Mouse (Mus musculus): ENCODE results near the gene Gimap8.
"Not testable (repeated sequence)": the region's sequence is repeated elsewhere in the genome, so short reads cannot be mapped to it uniquely, and the experiment has no call there.

Gene Gimap8

DNA sequence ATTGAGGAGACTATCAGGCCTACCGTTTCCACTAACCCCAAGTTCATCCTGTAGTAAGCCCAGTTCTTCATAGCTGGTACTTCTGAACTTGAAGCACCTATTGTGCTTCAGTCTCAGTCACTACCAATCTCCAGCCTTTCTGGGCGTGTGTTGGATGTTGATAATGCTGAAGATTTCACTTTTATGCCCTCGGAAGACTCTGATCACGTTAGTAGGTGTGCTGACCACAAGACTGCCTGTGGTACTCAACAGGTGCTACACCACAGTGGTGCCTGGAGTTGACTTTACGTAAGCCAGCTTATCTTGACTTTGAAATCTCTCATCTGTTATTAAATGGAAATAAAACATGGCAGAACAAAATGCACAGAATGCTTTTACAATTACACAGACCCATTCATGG is 33.4 kb downstream of the Gimap8 start:
- DNase-seq: no peak

- no peak for DNase-seq
These were observed 34.5 kb downstream of the Gimap8 start for GRCm38 (mm10) chr6:48681472-48682090.

DNA sequence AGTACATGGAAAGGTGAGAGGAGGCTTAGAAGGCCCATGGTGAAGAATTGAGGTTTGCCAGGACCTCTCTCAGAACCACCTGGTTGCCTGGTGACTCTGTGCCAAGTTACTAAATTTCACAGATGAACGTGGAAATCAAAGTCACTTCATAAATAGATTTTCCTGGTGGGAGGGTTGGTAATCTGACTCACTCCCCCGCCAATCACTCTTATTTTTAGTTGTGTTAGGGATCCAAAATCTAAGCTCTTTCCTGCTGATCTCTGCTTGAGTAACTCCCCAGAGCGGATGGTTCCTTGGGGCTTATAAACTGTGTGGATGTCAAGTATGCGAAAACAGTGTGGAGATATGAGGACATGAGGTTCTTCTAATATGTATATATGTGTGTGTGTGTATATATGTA is 35.2 kb downstream of the Gimap8 start:
- DNase-seq: no peak

- DNase-seq: not testable (repeated sequence)
These were observed 36.3 kb downstream of the Gimap8 start for GRCm38 (mm10) chr6:48683263-48683821.

GRCm38 (mm10) chr6:48684319-48684718 is 37.3 kb downstream of the Gimap8 start, which contains the start of gene Gimap4:
Gimap4 (plus strand) TSS chr6:48684549.
- DNase-seq: no peak

DNA sequence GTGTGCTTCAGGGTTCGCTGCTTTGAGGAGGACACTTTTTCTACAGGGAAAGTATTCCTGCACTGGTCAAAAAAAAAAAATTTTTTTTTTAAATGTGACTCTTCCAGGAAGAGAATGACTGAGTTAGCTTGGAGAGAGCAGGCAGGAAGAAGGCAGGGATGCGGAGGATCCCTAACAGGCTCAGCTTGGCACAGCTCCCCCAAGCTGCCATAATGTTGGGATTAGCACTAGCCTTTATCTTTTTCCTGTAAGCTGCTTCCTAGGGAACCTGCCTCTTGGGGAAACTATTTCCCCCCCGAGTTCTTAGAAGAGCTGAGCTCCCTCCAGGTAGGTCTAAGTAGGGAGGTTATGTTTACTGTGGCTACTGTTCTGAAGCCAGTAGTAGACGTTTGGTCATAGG is 37.8 kb downstream of the Gimap8 start:
- DNase-seq: no peak

GRCm38 (mm10) chr6:48685251-48685650 is 38.2 kb downstream of the Gimap8 start:
- no peak for DNase-seq

GRCm38 (mm10) chr6:48685694-48686665 is 38.9 kb downstream of the Gimap8 start:
- no peak for DNase-seq

DNA sequence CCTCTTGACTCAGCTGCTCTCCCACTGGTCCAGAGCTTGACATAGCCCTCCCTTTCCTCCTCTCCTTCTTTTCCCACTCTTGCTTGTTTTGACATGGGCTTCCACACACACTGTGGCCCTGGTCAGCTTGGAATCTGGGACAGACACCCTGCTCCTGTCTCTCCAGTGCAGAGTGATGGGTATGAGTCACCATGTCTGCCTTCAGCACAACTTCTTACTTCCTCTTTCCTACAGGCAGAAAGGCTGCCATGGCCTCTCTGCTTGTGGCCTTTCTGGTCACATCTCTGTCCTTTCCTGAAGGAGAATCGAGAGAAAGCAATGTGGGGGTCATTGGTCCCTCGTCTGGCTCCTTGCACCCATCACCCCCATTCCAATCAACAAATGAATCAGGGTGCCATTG is 40.0 kb downstream of the Gimap8 start:
- DNase-seq: no peak

DNA sequence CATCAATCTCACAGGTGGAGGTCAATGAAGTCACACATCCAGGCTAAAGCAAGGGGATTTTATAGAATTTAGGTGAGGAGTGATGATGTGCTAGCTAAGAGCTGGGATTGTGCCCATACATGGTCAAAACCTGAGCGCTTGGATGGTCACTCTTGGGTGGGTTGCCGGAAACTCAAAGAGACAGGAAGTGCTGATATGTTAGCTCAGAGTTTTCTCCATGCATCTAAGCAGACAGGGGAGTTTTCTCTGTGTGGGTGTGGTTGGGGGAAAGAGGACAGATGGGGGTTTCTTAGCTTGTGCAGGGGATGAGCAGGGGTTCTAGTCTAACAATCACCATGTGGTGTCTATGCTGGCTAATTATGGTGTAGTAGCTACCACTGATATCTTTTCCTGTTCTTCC is 42.3 kb downstream of the Gimap8 start:
- DNase-seq: no peak

GRCm38 (mm10) chr6:48692962-48693361 is 45.9 kb downstream of the Gimap8 start:
- no peak for DNase-seq

GRCm38 (mm10) chr6:48696830-48697554 is 50.0 kb downstream of the Gimap8 start:
- no peak for DNase-seq

DNA sequence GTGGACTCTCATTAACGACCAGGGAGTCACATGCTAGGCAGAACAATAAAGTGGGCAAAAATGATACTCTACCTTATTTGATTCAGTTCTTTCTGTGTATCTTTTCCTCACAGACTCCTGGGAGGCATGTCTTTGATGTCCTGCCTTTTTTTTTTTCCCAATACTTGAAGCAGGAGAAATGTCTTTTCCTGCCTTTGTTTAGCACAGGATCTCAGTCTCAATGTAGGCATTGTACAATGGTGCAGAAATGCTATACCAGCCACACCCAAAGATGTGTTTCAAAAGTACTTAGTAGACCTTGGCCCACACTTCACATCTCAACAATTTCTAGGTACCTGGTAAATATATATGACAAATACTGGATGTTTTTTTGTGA is 50.5 kb downstream of the Gimap8 start:
- no peak for DNase-seq

GRCm38 (mm10) chr6:48698066-48698856 is 51.2 kb downstream of the Gimap8 start:
- DNase-seq: no peak

DNA sequence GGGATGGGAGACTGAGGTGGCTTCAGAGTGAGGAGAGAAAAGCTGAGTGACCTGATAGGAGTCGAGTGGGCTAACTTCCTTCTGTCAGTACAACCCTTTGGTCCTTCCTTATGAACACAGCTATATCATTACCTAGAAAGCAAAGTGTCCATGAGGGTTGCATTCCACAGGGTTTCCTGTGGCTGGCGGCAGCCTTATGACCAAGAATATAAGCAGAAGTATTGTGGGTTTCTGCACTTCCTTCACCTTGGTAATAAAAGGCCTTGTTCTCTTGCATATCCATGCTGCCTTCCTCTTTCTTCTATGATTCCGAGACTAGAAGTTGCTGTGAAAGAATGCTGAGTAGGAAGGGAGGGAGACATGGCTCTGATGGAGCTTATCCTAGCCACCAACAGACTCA is 51.9 kb downstream of the Gimap8 start:
- DNase-seq: no peak

GRCm38 (mm10) chr6:48700251-48701075 is 53.4 kb downstream of the Gimap8 start:
- peak; percentile 82 for DNase-seq

- no peak for DNase-seq
These were observed 55.1 kb downstream of the Gimap8 start for GRCm38 (mm10) chr6:48702146-48702545.

DNA sequence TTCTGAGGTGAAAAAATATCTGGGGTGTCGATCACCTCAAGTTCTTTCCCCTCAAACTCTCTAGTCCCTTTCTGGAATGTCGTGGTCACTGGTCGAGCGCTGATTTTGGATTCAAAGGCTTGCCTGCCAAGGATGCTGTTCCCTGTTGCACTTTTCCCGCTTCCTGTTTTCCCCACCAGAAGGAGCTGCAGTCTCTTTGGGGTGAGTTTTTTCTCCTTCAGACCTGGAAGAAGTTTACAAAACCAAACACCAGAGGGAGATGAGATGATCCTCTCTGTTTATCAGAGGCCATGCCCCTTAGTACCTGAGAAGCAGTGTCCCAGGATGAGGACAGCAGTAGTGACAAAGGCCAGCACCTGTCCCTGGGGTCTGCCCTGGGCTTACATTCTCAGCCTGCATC is 55.6 kb downstream of the Gimap8 start:
- DNase-seq: no peak

DNA sequence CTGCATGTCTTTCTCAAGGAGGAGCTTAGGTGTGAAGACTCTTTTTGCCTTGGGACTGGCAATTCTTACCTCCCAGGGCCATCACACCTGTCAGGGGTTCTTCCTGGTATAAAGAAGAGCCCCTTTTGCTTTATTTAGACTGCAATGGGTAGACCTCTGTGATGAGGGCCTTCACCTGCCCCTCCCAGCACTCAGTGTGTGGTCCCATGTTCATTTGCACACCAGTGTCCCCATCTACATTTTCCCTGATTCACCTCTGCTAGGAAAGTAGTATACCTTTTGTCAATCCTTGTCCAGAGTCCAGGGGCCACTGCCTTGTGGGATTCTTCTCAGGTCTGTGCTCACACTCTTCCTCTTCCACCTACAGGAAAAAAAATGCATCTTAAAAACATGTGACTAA is 57.1 kb downstream of the Gimap8 start:
- DNase-seq: no peak

GRCm38 (mm10) chr6:48706130-48706529 is 59.1 kb downstream of the Gimap8 start:
- no peak for DNase-seq

All from lung, postnatal 36 days (tissue).